Mouse (Mus musculus) hindlimb bud, embryonic 11.5 days (tissue): ENCODE measurements around the gene Gpr26.

ENCODE experiments used
- DNase-seq: peaks from one replicate; pipeline ENCODE4 v3.0.0-alpha.2; 2012; ENCODE audit warnings: low read depth, low spot score; ENCODE audit errors: extremely low spot score

The Gpr26 gene

GRCm38 (mm10) chr7:132015933-132016332, 49.7 kb downstream of the Gpr26 start:
- no peak for DNase-seq

- DNase-seq: no peak
These were observed 59.3 kb downstream of the Gpr26 start for GRCm38 (mm10) chr7:132025591-132025990.

GRCm38 (mm10) chr7:132026671-132027070, 60.4 kb downstream of the Gpr26 start:
- DNase-seq: no peak

GRCm38 (mm10) chr7:132031940-132032531, 65.8 kb downstream of the Gpr26 start:
- DNase-seq: no peak
